18 mouse cellular contexts compared by ENCODE assay signal in genomic region chr11:3396091-3396490, GRCm38 (mm10). TPM values are rescaled to one million over a fixed set of nuclear protein-coding genes. Genes with fewer than 3 reads are reported as not detected.
A peak's percentile ranks its signal among the peaks of the same experiment; 100 is the strongest.
DNase-seq lines count a peak whose midpoint lies in the region; ATAC-seq and TF ChIP-seq lines count a peak whose summit lies in the region.
"Had no signal": no experiment of that assay in that cellular context is flagged by ENCODE, and none has a peak within 500 bp of the region (broad histone marks: within the 10 kb centered on the region; RNA-seq: fewer than 3 reads in every experiment).

No protein-coding gene starts in this region.

- TF ChIP-seq CTCF in cortical plate, adult 2 months (IDR thresholded peaks at IDR 0.05; ENCODE audit: extremely low read depth, insufficient read depth, low read length), result no peak

- no peaks in the 10 kb centered on the region for H3K4me1 ChIP-seq in cortical plate, adult 2 months (ENCODE audit: control insufficient read depth, insufficient read depth, low read length)
- peaks cover 14% of the 10 kb centered on the region for H3K4me1 ChIP-seq in hindbrain, embryonic 13.5 days (replicated peaks)
- peaks cover 6% of the 10 kb centered on the region; the same call in 1 of the 2 replicates for H3K4me1 ChIP-seq in midbrain, embryonic 15.5 days

- no peaks in the 10 kb centered on the region for H3K9me3 ChIP-seq in hindbrain, embryonic 13.5 days
- H3K9me3 ChIP-seq in midbrain, embryonic 15.5 days, result no peaks in the 10 kb centered on the region
- H3K9me3 ChIP-seq: embryonic facial prominence, embryonic 13.5 days; limb, embryonic 10.5 days had no signal

- H3K4me3 ChIP-seq in cortical plate, adult 2 months (ENCODE audit: insufficient read depth, low read length), result no peak overlapping the region
- no peak overlapping the region for H3K4me3 ChIP-seq in hindbrain, embryonic 13.5 days
- no peak overlapping the region for H3K4me3 ChIP-seq in midbrain, embryonic 15.5 days
- H3K4me3 ChIP-seq: embryonic facial prominence, embryonic 13.5 days; limb, embryonic 10.5 days; myocyte had no signal

- no peak overlapping the region for H3K9ac ChIP-seq in hindbrain, embryonic 13.5 days
- H3K9ac ChIP-seq in midbrain, embryonic 15.5 days, result no peak overlapping the region
- H3K9ac ChIP-seq: embryonic facial prominence, embryonic 13.5 days; liver, embryonic 14.5 days had no signal

- H3K27ac ChIP-seq in cortical plate, adult 2 months (ENCODE audit: insufficient read depth, low read length), result 0 out of 2 replicates have a peak overlapping the region, but pooled peaks have one; percentile 29
- H3K27ac ChIP-seq in hindbrain, embryonic 13.5 days, result peak overlapping the region; percentile 42
- H3K27ac ChIP-seq in midbrain, embryonic 15.5 days, result peak overlapping the region; percentile 67
- H3K27ac ChIP-seq: embryonic facial prominence, embryonic 13.5 days; limb, embryonic 10.5 days; liver, embryonic 14.5 days had no signal

- no peaks in the 10 kb centered on the region for H3K36me3 ChIP-seq in hindbrain, embryonic 13.5 days
- no peaks in the 10 kb centered on the region for H3K36me3 ChIP-seq in midbrain, embryonic 15.5 days (replicated peaks)
- H3K36me3 ChIP-seq: limb, embryonic 10.5 days had no signal

- H3K27me3 ChIP-seq in hindbrain, embryonic 13.5 days, result no peaks in the 10 kb centered on the region
- no peaks in the 10 kb centered on the region for H3K27me3 ChIP-seq in midbrain, embryonic 15.5 days (replicated peaks)
- H3K27me3 ChIP-seq: embryonic facial prominence, embryonic 13.5 days had no signal

- no peak overlapping the region for H3K4me2 ChIP-seq in hindbrain, embryonic 13.5 days
- H3K4me2 ChIP-seq in midbrain, embryonic 15.5 days, result no peak overlapping the region
- H3K4me2 ChIP-seq: embryonic facial prominence, embryonic 13.5 days had no signal

- peak; percentile 85 for ATAC-seq in hindbrain, embryonic 13.5 days (ENCODE audit: low FRiP score)
- peak; percentile 83 for ATAC-seq in midbrain, embryonic 15.5 days (replicated peaks)
- no peak for ATAC-seq in megakaryocyte-erythroid progenitor cell, adult 5-6 weeks (replicated peaks; ENCODE audit: low FRiP score, low TSS enrichment, poor library complexity, severe bottlenecking)
- ATAC-seq: CD4-positive, CD25-positive, alpha-beta regulatory T cell, adult 4 months had no signal

- 26% methylated on average over 3 of the region's 3 CpGs for WGBS in hindbrain, embryonic 13.5 days
- 28% methylated on average over 3 of the region's 3 CpGs for WGBS in midbrain, embryonic 15.5 days

- peak; percentile 28 for DNase-seq in NIH3T3 (ENCODE audit: low read depth)
- DNase-seq in gastrocnemius, postnatal 36 days, result no peak
- no peak for DNase-seq in kidney, adult 18-20 months
- DNase-seq in retina, embryonic 14.5 days (ENCODE audit: low spot score), result no peak
- DNase-seq: adrenal gland, postnatal 10 days; cerebellum, postnatal 25 days; lung, postnatal 36 days; spleen, adult 18-20 months; thymus, postnatal 4 days had no signal

- no peak for TF ChIP-seq POLR2A in cortical plate, adult 2 months (IDR thresholded peaks at IDR 0.05; ENCODE audit: extremely low read depth, insufficient read depth, low read length)

- intact Hi-C loops in gastrocnemius, postnatal 36 days (cut with DNase I), result no loop called here

RNA-seq across cellular contexts. Expression of gene Limk2, which starts 12.9 kb away (rescaled TPM):
- 140 and 153 TPM in 2 replicates for polyA plus RNA-seq in cortical plate, adult 2 months (2012; rRNA removed)
- 138 and 150 TPM in 2 replicates for polyA plus RNA-seq in hindbrain, embryonic 13.5 days (2015; fragmentation: Nextera tagmentation; extraction: Ambion mirVana)
- 173 and 193 TPM in 2 replicates for polyA plus RNA-seq in midbrain, embryonic 15.5 days (2015; fragmentation: Nextera tagmentation; extraction: Ambion mirVana)
- total RNA-seq in gastrocnemius, postnatal 36 days (2021), result 10 to 100 TPM in 1 of 2 experiments, 1 to 10 TPM in 1; 9.8 to 11.9 TPM
- total RNA-seq in megakaryocyte-erythroid progenitor cell, adult 5-6 weeks (2014; fragmentation: Nextera tagmentation), result 23.6 and 24.4 TPM in 2 replicates
- 15.8 and 24.5 TPM in 2 replicates for total RNA-seq in megakaryocyte-erythroid progenitor cell, adult 5-6 weeks (2017)

RNA-seq across cellular contexts. Expression of gene Rnf185, which starts 56.1 kb away (rescaled TPM):
- 28.7 and 29.3 TPM in 2 replicates for polyA plus RNA-seq in cortical plate, adult 2 months (2012; rRNA removed)
- polyA plus RNA-seq in hindbrain, embryonic 13.5 days (2015; fragmentation: Nextera tagmentation; extraction: Ambion mirVana), result 42.9 and 43.7 TPM in 2 replicates
- polyA plus RNA-seq in midbrain, embryonic 15.5 days (2015; fragmentation: Nextera tagmentation; extraction: Ambion mirVana), result 47.2 and 48.2 TPM in 2 replicates
- 10 to 100 TPM; 15.1 to 16.1 TPM for total RNA-seq in gastrocnemius, postnatal 36 days (2021)
- 7.1 and 8.4 TPM in 2 replicates for total RNA-seq in megakaryocyte-erythroid progenitor cell, adult 5-6 weeks (2014; fragmentation: Nextera tagmentation)
- 3.0 and 4.6 TPM in 2 replicates for total RNA-seq in megakaryocyte-erythroid progenitor cell, adult 5-6 weeks (2017)
